Mouse (Mus musculus) lung, adult 2 months (tissue): ENCODE data around the gene Slc25a22. TPM values are rescaled to one million over a fixed set of nuclear protein-coding genes. Genes with fewer than 3 reads are reported as not detected.
"Not testable (repeated sequence)": the region's sequence is repeated elsewhere in the genome, so short reads cannot be mapped to it uniquely, and the experiment has no call there.

Source experiments
- DNase-seq: peaks from one replicate; pipeline ENCODE4 v3.0.0; 2022
- H3K4me1 ChIP-seq: fragments of 200-500 bp; 2 replicates; pipeline ENCODE4 v1.6.1; 2011; ENCODE audit warnings: low read length; ENCODE audit not compliant: control insufficient read depth, insufficient read depth
- H3K4me3 ChIP-seq: fragments of 200-500 bp; replicated peaks from 2 replicates; pipeline ENCODE3; 2011; ENCODE audit warnings: low read depth, mild to moderate bottlenecking, control low read depth, low read length; ENCODE audit errors: extremely low read depth
- CTCF ChIP-seq: fragments of 200-500 bp; IDR thresholded peaks from 2 replicates; pipeline ENCODE4 v1.5.1; 2011; ENCODE audit warnings: mild to moderate bottlenecking, low read length, control low read depth; ENCODE audit not compliant: insufficient read depth
- POLR2A ChIP-seq: fragments of 200-500 bp; IDR thresholded peaks from 2 replicates; pipeline ENCODE4 v1.6.1; 2011; ENCODE audit warnings: low read depth, mild to moderate bottlenecking, control low read depth, low read length, borderline replicate concordance; ENCODE audit errors: extremely low read depth
- WGBS: fragments of 180-500 bp; shearing (Covaris S2); methylation state at CpG from one replicate; pipeline ENCODE4 v1.1.7; 2018; 5-methylcytosine and 5-hydroxymethylcytosine counted together
- polyA plus RNA-seq: library from polyadenylated mRNA; depleted of rRNA; stranded (reverse); fragments of >200 nt; gene quantifications from 2 replicates; pipeline ENCODE4 v1.2.3, GENCODE M21; 2012

The Slc25a22 gene
- polyA plus RNA-seq, 1 experiment: 48.6 TPM

GRCm38 (mm10) chr7:141418970-141419369 lies 18.7 kb downstream of the Slc25a22 start:
- Histone ChIP-seq H3K4me3 (no peak overlapping the region), H3K4me1 (peaks cover 3% of the 10 kb centered on the region)
- TF ChIP-seq POLR2A: no peak
- no peak for TF ChIP-seq CTCF
- no peak for DNase-seq
- 54% methylated on average over 7 of the region's 7 CpGs for WGBS

DNA sequence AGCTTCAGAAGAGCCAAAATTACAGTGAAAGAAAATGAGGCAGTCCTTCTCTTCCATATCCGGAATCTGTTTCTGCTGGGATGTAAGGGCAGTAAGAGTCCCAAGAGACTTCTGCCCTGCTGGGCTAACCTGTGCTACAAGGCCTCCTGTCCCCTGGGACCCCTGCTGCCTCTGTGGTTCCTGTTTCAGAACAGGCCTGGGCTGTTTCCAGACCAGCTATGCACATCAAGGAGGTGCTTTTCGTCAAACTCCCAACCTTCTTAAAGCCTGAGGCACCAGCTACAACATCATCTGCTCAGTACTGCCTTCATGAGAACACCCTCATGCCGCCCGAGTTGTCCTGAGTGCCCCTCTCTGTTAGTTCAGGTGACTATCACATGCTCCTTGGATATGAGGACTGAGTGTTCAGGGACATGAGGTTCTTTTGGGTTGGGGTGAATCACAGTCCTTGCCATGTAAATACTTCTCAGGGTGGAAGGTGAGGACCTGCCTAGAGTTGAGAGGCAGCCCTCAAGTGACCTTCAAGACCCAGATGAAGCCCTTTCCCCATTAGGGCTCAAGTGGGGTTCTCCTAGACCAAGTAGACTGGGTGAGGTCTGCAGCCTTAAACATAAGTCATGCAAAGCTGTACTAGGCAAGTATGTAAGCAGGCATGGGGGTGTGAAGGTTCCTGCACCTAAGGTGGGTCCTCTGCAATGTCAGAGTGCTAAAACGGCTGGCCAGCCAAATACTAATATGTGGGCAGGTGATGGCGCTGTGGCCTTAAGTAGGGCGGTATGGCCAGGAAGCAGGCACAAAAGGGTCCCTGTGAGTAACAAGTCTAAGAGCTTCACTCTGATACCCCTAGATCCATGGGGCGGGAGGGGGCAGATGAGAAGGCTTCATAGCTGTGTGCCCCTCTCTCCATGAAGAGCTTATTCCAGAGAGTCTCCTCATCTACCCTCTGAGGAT lies 19.7 kb downstream of the Slc25a22 start:
- WGBS: 68% methylated on average over 8 of the region's 8 CpGs
- TF ChIP-seq CTCF (no peak), POLR2A (no peak)
- H3K4me3 ChIP-seq: no peak overlapping the region
- no peak for DNase-seq
- H3K4me1 ChIP-seq: peaks cover 3% of the 10 kb centered on the region

GRCm38 (mm10) chr7:141416144-141416841 lies 21.4 kb downstream of the Slc25a22 start:
- Histone ChIP-seq H3K4me3 (no peak overlapping the region), H3K4me1 (peaks cover 3% of the 10 kb centered on the region)
- no peak for DNase-seq
- WGBS: 85% methylated on average over 6 of the region's 6 CpGs
- TF ChIP-seq POLR2A (no peak), CTCF (no peak)

GRCm38 (mm10) chr7:141413809-141414584 lies 23.7 kb downstream of the Slc25a22 start, which contains the start of gene Gatd1:
TSS of gene Gatd1 (minus strand) at chr7:141414136.
- peak within 1 kb of the TSS; percentile 81 for H3K4me3 ChIP-seq
- no peak for TF ChIP-seq CTCF
- TF ChIP-seq POLR2A: peak; percentile 94; the same call in 1 of the 2 replicates
- H3K4me1 ChIP-seq: peaks cover 4% of the 10 kb centered on the region
- under 1% methylated on average over 53 of the region's 56 CpGs for WGBS
- DNase-seq: peak; percentile 98

- no peak for TF ChIP-seq CTCF
- DNase-seq: no peak
- WGBS: 3% methylated on average over 16 of the region's 16 CpGs
- Histone ChIP-seq H3K4me3 (peak overlapping the region; percentile 81), H3K4me1 (peaks cover 5% of the 10 kb centered on the region)
Observed at GRCm38 (mm10) chr7:141413331-141413730, 24.4 kb downstream of the Slc25a22 start.

DNA sequence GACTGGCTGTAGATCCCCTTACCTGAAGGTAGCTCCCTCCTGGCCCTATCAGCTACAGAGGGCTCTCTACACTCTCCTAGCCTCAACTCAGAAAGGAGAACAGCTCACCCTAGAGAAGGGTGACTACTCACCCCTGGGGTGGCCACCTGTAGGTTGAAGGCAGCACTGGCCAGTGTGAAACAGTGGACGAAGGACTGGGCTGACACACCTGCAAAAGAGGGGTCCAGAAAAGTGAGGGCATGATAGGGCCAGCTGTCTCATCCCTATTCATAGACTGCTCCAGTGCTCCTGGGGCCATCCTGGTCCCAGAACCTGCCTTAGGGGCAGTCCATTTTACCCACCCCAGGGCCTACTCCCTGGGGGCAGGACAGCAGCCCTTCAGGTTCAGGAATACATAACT lies 26.0 kb downstream of the Slc25a22 start:
- peaks cover 5% of the 10 kb centered on the region for H3K4me1 ChIP-seq
- no peak overlapping the region for H3K4me3 ChIP-seq
- no peak for TF ChIP-seq CTCF
- TF ChIP-seq POLR2A: no peak
- no peak for DNase-seq
- 90% methylated on average over 1 of the region's 1 CpGs for WGBS

GRCm38 (mm10) chr7:141410631-141411030 lies 27.1 kb downstream of the Slc25a22 start:
- DNase-seq: no peak
- WGBS: 83% methylated on average over 8 of the region's 8 CpGs
- TF ChIP-seq CTCF: no peak
- TF ChIP-seq POLR2A: no peak
- H3K4me3 ChIP-seq: no peak overlapping the region
- peaks cover 5% of the 10 kb centered on the region for H3K4me1 ChIP-seq

GRCm38 (mm10) chr7:141408833-141409232 lies 28.9 kb downstream of the Slc25a22 start:
- 5% methylated on average over 11 of the region's 11 CpGs for WGBS
- peak; percentile 87 for DNase-seq
- Histone ChIP-seq H3K4me1 (0 out of 2 replicates have a peak, but pooled peaks cover 2% of the 10 kb centered on the region), H3K4me3 (no peak overlapping the region)
- TF ChIP-seq CTCF: peak; percentile 89
- no peak for TF ChIP-seq POLR2A

GRCm38 (mm10) chr7:141407670-141408069 lies 30.0 kb downstream of the Slc25a22 start:
- not testable (repeated sequence) for H3K4me3 ChIP-seq, H3K4me1 ChIP-seq, DNase-seq
- WGBS: 95% methylated on average over 7 of the region's 7 CpGs
